Mouse (Mus musculus): ENCODE measurements around the gene Zfp787. TPM values are rescaled to one million over a fixed set of nuclear protein-coding genes. Genes with fewer than 3 reads are reported as not detected.

The Zfp787 gene
- 78.0 and 78.7 TPM in 2 replicates for polyA plus RNA-seq (2012; rRNA removed)

GRCm38 (mm10) chr7:6155901-6156411, at the start of gene Zfp787:
Gene Zfp787, minus strand, starts transcription at chr7:6155997.

GRCm38 (mm10) chr7:6196790-6197189, 41.0 kb upstream of the Zfp787 start, which contains the start of gene Galp:
Gene Galp, plus strand, starts transcription at chr7:6197090.

GRCm38 (mm10) chr7:6172006-6172649, 16.3 kb upstream of the Zfp787 start, which contains the start of gene Zfp444:
Gene Zfp444, plus strand, starts transcription at chr7:6172226.

Other genes with a start within 250 kb of the Zfp787 start
- gene Vmn1r65, start 145.0 kb downstream of the Zfp787 start, polyA plus RNA-seq (2012; rRNA removed), result not detected in 2 replicates
- gene Nlrp4c, start 110.8 kb downstream of the Zfp787 start, polyA plus RNA-seq (2012; rRNA removed), result not detected in 2 replicates
- 44.4 and 57.7 TPM in 2 replicates for gene Zfp444, start 16.2 kb upstream of the Zfp787 start, polyA plus RNA-seq (2012; rRNA removed)
- not detected in 2 replicates for gene Galp, start 41.1 kb upstream of the Zfp787 start, polyA plus RNA-seq (2012; rRNA removed)
- gene Zscan5b, start 66.3 kb upstream of the Zfp787 start, polyA plus RNA-seq (2012; rRNA removed), result not detected in 2 replicates
- not detected in 2 replicates for gene Epp13, start 96.7 kb upstream of the Zfp787 start, polyA plus RNA-seq (2012; rRNA removed)
- gene Zfp667, start 130.6 kb upstream of the Zfp787 start, polyA plus RNA-seq (2012; rRNA removed), result 0.24 and 0.28 TPM in 2 replicates
- gene Zfp583, start 175.3 kb upstream of the Zfp787 start, polyA plus RNA-seq (2012; rRNA removed), result 0.03 and 0.54 TPM in 2 replicates
- gene Gm3854, start 187.8 kb upstream of the Zfp787 start, polyA plus RNA-seq (2012; rRNA removed), result 0.03 TPM in 1 of 2 replicates, not detected in the other
- 0.07 and 0.22 TPM in 2 replicates for gene Zfp78, start 207.3 kb upstream of the Zfp787 start, polyA plus RNA-seq (2012; rRNA removed)
- gene Zfp28, start 227.3 kb upstream of the Zfp787 start, polyA plus RNA-seq (2012; rRNA removed), result 0.64 and 0.69 TPM in 2 replicates
- not detected in 2 replicates for gene Smim17, start 242.7 kb upstream of the Zfp787 start, polyA plus RNA-seq (2012; rRNA removed)